Mouse (Mus musculus): ENCODE data around the gene Cnga1. TPM values are rescaled to one million over a fixed set of nuclear protein-coding genes. Genes with fewer than 3 reads are reported as not detected.

Gene Cnga1
- polyA plus RNA-seq, 1 experiment from 2014 or later, result not detected

DNA sequence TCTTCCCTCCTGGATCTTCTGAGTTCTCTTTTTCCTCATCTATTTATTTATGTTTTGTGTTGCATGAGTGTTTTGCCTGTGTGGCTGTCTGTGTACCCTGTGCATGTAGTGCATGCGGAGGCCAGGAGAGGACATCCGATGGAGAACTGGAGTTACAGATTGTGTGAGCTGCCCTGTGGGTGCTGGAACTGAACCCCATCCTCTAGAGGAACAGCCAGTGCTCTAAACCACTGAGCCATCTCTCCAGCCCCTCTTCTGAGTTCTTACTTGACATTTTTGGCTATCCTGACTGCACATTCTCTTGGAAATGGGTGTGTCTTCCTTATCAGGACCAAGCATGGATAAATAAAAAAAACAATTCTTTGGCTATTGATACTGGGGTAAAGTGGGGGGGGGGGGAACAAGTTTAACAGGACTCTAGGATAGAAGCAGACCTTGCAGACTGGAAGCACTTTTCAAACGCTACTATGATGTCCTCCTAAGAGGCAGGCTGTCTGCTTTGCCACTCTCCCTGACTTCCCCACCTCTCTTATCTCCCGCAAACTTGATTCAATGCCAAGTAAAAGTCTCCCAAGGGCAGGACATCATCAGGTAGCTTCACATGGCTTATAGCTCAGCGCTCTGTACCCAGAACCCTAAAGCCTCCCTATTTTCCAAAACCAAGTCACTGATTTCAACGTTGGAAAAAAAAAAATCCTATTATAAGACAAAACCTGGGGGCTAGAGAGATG lies 17.1 kb upstream of the Cnga1 start:
- H3K9ac ChIP-seq, result no peak overlapping the region
- H3K36me3 ChIP-seq, result no peaks in the 10 kb centered on the region
- H3K9me3 ChIP-seq (replicated peaks), result no peaks in the 10 kb centered on the region
- H3K27ac ChIP-seq, result no peak overlapping the region
- H3K4me3 ChIP-seq, result no peak overlapping the region
- no peak overlapping the region for H3K4me2 ChIP-seq
- no peaks in the 10 kb centered on the region for H3K27me3 ChIP-seq
- WGBS, result 55% methylated on average over 6 of the region's 6 CpGs
- 0 out of 2 replicates have a peak, but pooled peaks cover 4% of the 10 kb centered on the region for H3K4me1 ChIP-seq (replicated peaks)
- ATAC-seq (replicated peaks; ENCODE audit: insufficient number of reproducible peaks, insufficient read depth, low FRiP score, low read depth), result no peak

DNA sequence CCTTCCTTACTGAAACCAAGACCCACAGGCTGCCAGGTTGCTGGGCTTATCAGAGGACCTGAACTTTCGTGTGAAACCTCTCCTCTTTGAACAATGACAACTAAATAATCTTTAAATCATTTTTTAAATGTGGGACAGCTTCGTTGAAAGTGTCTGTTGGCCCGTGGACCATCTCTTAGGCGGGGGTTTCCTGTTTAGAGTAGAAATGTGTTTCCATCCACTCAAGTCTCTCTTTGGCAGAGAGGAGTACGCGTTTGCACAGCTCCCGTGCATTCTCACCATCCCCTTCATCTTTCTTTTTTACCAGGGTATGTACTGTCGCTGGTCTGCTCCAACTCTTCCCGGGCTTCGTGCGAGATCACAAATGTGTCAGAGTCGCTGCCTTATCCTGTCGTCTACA lies 14.3 kb upstream of the Cnga1 start:
- H3K27me3 ChIP-seq, result no peaks in the 10 kb centered on the region
- H3K27ac ChIP-seq, result no peak overlapping the region
- 82% methylated on average over 13 of the region's 13 CpGs for WGBS
- no peak overlapping the region for H3K4me3 ChIP-seq
- H3K9me3 ChIP-seq (replicated peaks), result no peaks in the 10 kb centered on the region
- 0 out of 2 replicates have a peak, but pooled peaks cover 4% of the 10 kb centered on the region for H3K4me1 ChIP-seq (replicated peaks)
- no peak for ATAC-seq (replicated peaks; ENCODE audit: insufficient number of reproducible peaks, insufficient read depth, low FRiP score, low read depth)
- H3K4me2 ChIP-seq, result no peak overlapping the region
- no peak overlapping the region for H3K9ac ChIP-seq
- H3K36me3 ChIP-seq, result no peaks in the 10 kb centered on the region

GRCm38 (mm10) chr5:72656270-72656791 lies 12.3 kb upstream of the Cnga1 start:
- no peak overlapping the region for H3K27ac ChIP-seq
- H3K36me3 ChIP-seq, result no peaks in the 10 kb centered on the region
- WGBS, result 61% methylated on average over 7 of the region's 7 CpGs
- no peak for ATAC-seq (replicated peaks; ENCODE audit: insufficient number of reproducible peaks, insufficient read depth, low FRiP score, low read depth)
- H3K4me1 ChIP-seq (replicated peaks), result 0 out of 2 replicates have a peak, but pooled peaks cover 2% of the 10 kb centered on the region
- H3K27me3 ChIP-seq, result no peaks in the 10 kb centered on the region; the same call in 1 of the 2 replicates
- no peak overlapping the region for H3K9ac ChIP-seq
- no peak overlapping the region for H3K4me2 ChIP-seq
- H3K9me3 ChIP-seq (replicated peaks), result no peaks in the 10 kb centered on the region
- H3K4me3 ChIP-seq, result no peak overlapping the region

DNA sequence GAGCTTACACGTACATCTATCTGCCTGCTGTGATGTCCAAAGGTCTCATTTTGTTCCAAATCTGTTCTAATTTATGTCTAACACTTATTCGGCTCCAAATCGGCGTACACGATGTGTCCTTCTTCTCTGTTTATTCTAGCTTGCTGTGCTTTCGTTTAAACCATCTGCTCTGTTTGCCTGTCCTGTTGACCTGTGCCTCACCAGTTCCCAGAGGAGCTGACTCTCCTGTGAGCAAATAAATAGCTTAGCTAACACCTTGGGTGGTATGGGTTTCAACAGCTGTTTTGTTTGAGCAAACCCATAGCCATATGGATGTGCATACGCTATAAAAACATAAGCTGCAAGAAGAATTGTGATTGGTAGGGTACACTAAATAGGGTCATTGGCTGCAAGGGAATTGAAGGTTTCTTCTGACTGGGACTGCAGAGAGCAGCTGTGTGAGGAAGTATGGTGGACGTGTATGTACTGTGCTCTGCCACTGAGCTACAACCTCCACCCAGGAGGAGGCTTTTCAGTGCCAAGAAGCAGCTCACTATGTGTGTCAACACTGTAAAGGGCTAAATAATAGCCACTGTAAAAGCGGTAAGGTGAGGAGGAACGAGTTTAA lies 9.1 kb upstream of the Cnga1 start:
- peaks cover 1% of the 10 kb centered on the region for H3K4me1 ChIP-seq (replicated peaks)
- no peak overlapping the region for H3K27ac ChIP-seq
- H3K4me2 ChIP-seq, result no peak overlapping the region
- no peaks in the 10 kb centered on the region for H3K36me3 ChIP-seq
- H3K27me3 ChIP-seq, result peaks cover 14% of the 10 kb centered on the region
- H3K9ac ChIP-seq, result no peak overlapping the region
- WGBS, result 77% methylated on average over 10 of the region's 10 CpGs
- H3K9me3 ChIP-seq (replicated peaks), result no peaks in the 10 kb centered on the region
- H3K4me3 ChIP-seq, result no peak overlapping the region
- ATAC-seq (replicated peaks; ENCODE audit: insufficient number of reproducible peaks, insufficient read depth, low FRiP score, low read depth), result no peak

- H3K9me3 ChIP-seq (replicated peaks), result no peaks in the 10 kb centered on the region
- no peak overlapping the region for H3K9ac ChIP-seq
- H3K27ac ChIP-seq, result no peak overlapping the region
- no peak overlapping the region for H3K4me2 ChIP-seq
- 72% methylated on average over 9 of the region's 9 CpGs for WGBS
- no peak overlapping the region for H3K4me3 ChIP-seq
- peaks cover 9% of the 10 kb centered on the region for H3K4me1 ChIP-seq (replicated peaks)
- H3K27me3 ChIP-seq, result peaks cover 39% of the 10 kb centered on the region
- H3K36me3 ChIP-seq, result no peaks in the 10 kb centered on the region
- no peak for ATAC-seq (replicated peaks; ENCODE audit: insufficient number of reproducible peaks, insufficient read depth, low FRiP score, low read depth)
Measured at GRCm38 (mm10) chr5:72648987-72649735, 5.1 kb upstream of the Cnga1 start.

DNA sequence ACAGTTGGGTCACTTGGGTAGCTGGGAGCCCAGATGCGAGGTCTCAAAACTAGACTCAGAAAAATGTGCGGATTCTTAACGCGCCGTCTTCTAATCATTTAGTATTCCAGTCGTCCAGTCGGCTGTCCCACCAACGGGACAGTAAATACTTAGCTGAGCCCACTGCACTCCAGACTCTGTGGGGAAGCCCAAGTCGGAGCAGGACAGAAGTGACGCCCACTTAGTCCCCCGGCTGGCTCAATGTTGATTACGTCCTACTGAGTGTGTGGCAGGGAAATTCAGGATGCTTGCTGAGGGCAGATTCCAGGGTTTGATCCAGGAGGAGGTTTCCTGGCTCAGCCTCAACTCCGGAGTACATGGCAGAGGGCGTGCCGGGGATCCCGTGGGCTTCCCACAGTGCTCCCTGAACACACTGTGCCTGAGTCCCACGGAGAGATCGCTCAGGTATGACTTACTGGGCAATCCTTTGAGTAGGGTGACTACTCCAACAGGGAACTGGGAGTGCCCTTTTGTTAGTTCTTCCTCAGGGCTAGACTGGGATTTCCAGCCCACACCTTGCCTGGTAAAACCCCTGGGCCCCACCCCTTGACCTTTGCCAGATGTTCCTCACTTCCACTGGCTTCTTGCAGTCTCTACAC lies 4.0 kb upstream of the Cnga1 start:
- Histone ChIP-seq H3K27me3 (peaks cover 39% of the 10 kb centered on the region), H3K27ac (no peak overlapping the region), H3K4me2 (peak overlapping the region; percentile 97), H3K9ac (peak overlapping the region; percentile 53), H3K4me1 (replicated peaks) (peaks cover 9% of the 10 kb centered on the region), H3K36me3 (no peaks in the 10 kb centered on the region), H3K4me3 (peak overlapping the region; percentile 61), H3K9me3 (replicated peaks) (no peaks in the 10 kb centered on the region)
- 7% methylated on average over 18 of the region's 18 CpGs for WGBS
- peak; percentile 36; the same call in 1 of the 2 replicates for ATAC-seq (replicated peaks; ENCODE audit: insufficient number of reproducible peaks, insufficient read depth, low FRiP score, low read depth)

- under 1% methylated on average over 25 of the region's 25 CpGs for WGBS
- Histone ChIP-seq H3K27ac (no peak within 1 kb of the TSS), H3K36me3 (no peaks in the 10 kb centered on the region), H3K9ac (peak within 1 kb of the TSS; percentile 53), H3K4me1 (replicated peaks) (peaks cover 9% of the 10 kb centered on the region), H3K27me3 (peaks cover 39% of the 10 kb centered on the region), H3K4me3 (peak within 1 kb of the TSS; percentile 61), H3K4me2 (peak within 1 kb of the TSS; percentile 97), H3K9me3 (replicated peaks) (no peaks in the 10 kb centered on the region)
- ATAC-seq (replicated peaks; ENCODE audit: insufficient number of reproducible peaks, insufficient read depth, low FRiP score, low read depth), result peak; percentile 87
Measured at GRCm38 (mm10) chr5:72647418-72647907, 3.4 kb upstream of the Cnga1 start, which contains the start of gene Nipal1. Gene Nipal1 (plus strand): TSS chr5:72647795.

GRCm38 (mm10) chr5:72646996-72647395 lies 2.9 kb upstream of the Cnga1 start:
- H3K27ac ChIP-seq, result no peak overlapping the region
- 30% methylated on average over 10 of the region's 10 CpGs for WGBS
- no peak for ATAC-seq (replicated peaks; ENCODE audit: insufficient number of reproducible peaks, insufficient read depth, low FRiP score, low read depth)

DNA sequence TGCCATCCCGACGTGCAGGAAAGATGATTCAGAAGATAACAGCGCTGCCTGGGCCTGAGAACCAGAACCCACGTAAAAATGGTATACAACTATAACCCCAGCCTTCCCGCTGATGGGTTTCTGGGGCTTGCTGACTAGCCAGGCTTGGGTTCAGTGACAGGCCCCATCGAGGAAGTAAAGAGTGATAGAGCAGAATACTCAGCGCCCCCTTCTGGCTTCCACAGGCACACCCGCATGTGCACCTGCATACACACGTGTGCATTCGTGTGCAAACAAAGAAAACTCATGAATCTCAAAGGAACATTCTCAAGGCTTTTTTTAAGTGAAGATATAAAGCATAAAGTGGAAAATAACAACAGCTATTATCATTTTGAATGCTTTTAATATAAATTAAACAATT lies 2.1 kb upstream of the Cnga1 start:
- Histone ChIP-seq H3K4me3 (no peak overlapping the region), H3K4me2 (no peak overlapping the region), H3K9ac (no peak overlapping the region), H3K9me3 (replicated peaks) (no peaks in the 10 kb centered on the region), H3K36me3 (no peaks in the 10 kb centered on the region), H3K27ac (no peak overlapping the region), H3K27me3 (peaks cover 39% of the 10 kb centered on the region), H3K4me1 (replicated peaks) (peaks cover 9% of the 10 kb centered on the region)
- 31% methylated on average over 10 of the region's 10 CpGs for WGBS
- ATAC-seq (replicated peaks; ENCODE audit: insufficient number of reproducible peaks, insufficient read depth, low FRiP score, low read depth), result no peak

More at GRCm38 (mm10) chr5:72646996-72647395, 2.9 kb upstream of the Cnga1 start:
- no peaks in the 10 kb centered on the region for H3K9me3 ChIP-seq (replicated peaks)
- peak overlapping the region; percentile 97 for H3K4me2 ChIP-seq
- H3K36me3 ChIP-seq, result no peaks in the 10 kb centered on the region
- H3K27me3 ChIP-seq, result peaks cover 39% of the 10 kb centered on the region
- no peak overlapping the region for H3K9ac ChIP-seq
- H3K4me3 ChIP-seq, result peak overlapping the region; percentile 61
- H3K4me1 ChIP-seq (replicated peaks), result peaks cover 9% of the 10 kb centered on the region

DNA sequence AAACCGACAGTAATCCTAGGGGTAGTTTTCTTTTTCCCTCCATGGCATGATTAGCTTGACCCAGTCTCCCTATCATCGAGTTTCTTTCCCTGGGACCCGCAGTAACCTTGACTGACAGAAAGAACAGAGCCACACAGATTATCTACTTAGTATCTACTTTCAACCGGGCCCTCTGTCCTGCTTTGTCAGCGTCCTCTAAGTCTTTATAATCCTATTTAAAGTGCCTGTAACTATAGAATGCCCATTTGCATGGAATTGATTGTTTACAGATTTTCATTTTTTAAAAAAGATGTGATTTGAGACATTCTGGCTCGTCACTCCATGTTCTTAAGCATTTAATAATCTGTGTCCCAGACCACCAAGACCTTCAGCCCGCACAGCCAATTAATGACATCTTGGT lies 420 bp downstream of the Cnga1 start:
- Histone ChIP-seq H3K4me2 (no peak overlapping the region), H3K4me3 (no peak overlapping the region), H3K36me3 (no peaks in the 10 kb centered on the region), H3K27ac (no peak overlapping the region), H3K4me1 (replicated peaks) (peaks cover 9% of the 10 kb centered on the region), H3K9me3 (replicated peaks) (no peaks in the 10 kb centered on the region), H3K9ac (no peak overlapping the region), H3K27me3 (peaks cover 29% of the 10 kb centered on the region)
- ATAC-seq (replicated peaks; ENCODE audit: insufficient number of reproducible peaks, insufficient read depth, low FRiP score, low read depth), result no peak
- WGBS, result 67% methylated on average over 7 of the region's 7 CpGs

Data from heart, embryonic 15.5 days (tissue).